Mouse (Mus musculus): ENCODE results near the gene Dppa1. TPM values are rescaled to one million over a fixed set of nuclear protein-coding genes. Genes with fewer than 3 reads are reported as not detected.

Gene Dppa1
- polyA plus RNA-seq, 1 experiment from 2014 or later, result not detected

GRCm38 (mm10) chr11:46620414-46621168, 8.5 kb downstream of the Dppa1 start:
- WGBS, result 64% methylated on average over 7 of the region's 7 CpGs
- Histone ChIP-seq H3K9me3 (no peaks in the 10 kb centered on the region), H3K4me1 (no peaks in the 10 kb centered on the region), H3K4me2 (replicated peaks) (no peak overlapping the region), H3K4me3 (no peak overlapping the region), H3K27me3 (no peaks in the 10 kb centered on the region), H3K27ac (no peak overlapping the region), H3K36me3 (no peaks in the 10 kb centered on the region), H3K9ac (no peak overlapping the region)
- no peak for ATAC-seq (ENCODE audit: insufficient number of reproducible peaks, insufficient read depth, low FRiP score, low TSS enrichment)

- ATAC-seq (ENCODE audit: insufficient number of reproducible peaks, insufficient read depth, low FRiP score, low TSS enrichment), result no peak
- no peak overlapping the region for H3K9ac ChIP-seq
These were observed 9.1 kb downstream of the Dppa1 start for GRCm38 (mm10) chr11:46619929-46620328.

GRCm38 (mm10) chr11:46592416-46592815, 36.6 kb downstream of the Dppa1 start:
- Histone ChIP-seq H3K4me2 (replicated peaks) (no peak overlapping the region), H3K4me1 (no peaks in the 10 kb centered on the region), H3K27ac (no peak overlapping the region), H3K9me3 (no peaks in the 10 kb centered on the region), H3K4me3 (no peak overlapping the region), H3K36me3 (no peaks in the 10 kb centered on the region), H3K9ac (no peak overlapping the region), H3K27me3 (no peaks in the 10 kb centered on the region)
- WGBS, result 78% methylated on average over 2 of the region's 2 CpGs
- ATAC-seq (ENCODE audit: insufficient number of reproducible peaks, insufficient read depth, low FRiP score, low TSS enrichment), result no peak

More at GRCm38 (mm10) chr11:46619929-46620328, 9.1 kb downstream of the Dppa1 start:
- Histone ChIP-seq H3K9me3 (no peaks in the 10 kb centered on the region), H3K36me3 (no peaks in the 10 kb centered on the region), H3K4me3 (no peak overlapping the region), H3K4me1 (no peaks in the 10 kb centered on the region), H3K4me2 (replicated peaks) (no peak overlapping the region), H3K27ac (no peak overlapping the region), H3K27me3 (no peaks in the 10 kb centered on the region)
- 88% methylated on average over 1 of the region's 1 CpGs for WGBS

- WGBS, result 80% methylated on average over 5 of the region's 5 CpGs
- Histone ChIP-seq H3K4me3 (no peak overlapping the region), H3K9ac (no peak overlapping the region), H3K4me1 (no peaks in the 10 kb centered on the region), H3K27me3 (no peaks in the 10 kb centered on the region), H3K9me3 (no peaks in the 10 kb centered on the region), H3K4me2 (replicated peaks) (no peak overlapping the region), H3K36me3 (no peaks in the 10 kb centered on the region), H3K27ac (no peak overlapping the region)
- no peak for ATAC-seq (ENCODE audit: insufficient number of reproducible peaks, insufficient read depth, low FRiP score, low TSS enrichment)
These were observed 46.3 kb downstream of the Dppa1 start for GRCm38 (mm10) chr11:46582741-46583140.

GRCm38 (mm10) chr11:46580428-46580827, 48.6 kb downstream of the Dppa1 start:
- 81% methylated on average over 3 of the region's 3 CpGs for WGBS
- Histone ChIP-seq H3K9me3 (no peaks in the 10 kb centered on the region), H3K9ac (no peak overlapping the region), H3K4me2 (replicated peaks) (no peak overlapping the region), H3K27me3 (no peaks in the 10 kb centered on the region), H3K36me3 (no peaks in the 10 kb centered on the region), H3K27ac (no peak overlapping the region), H3K4me1 (no peaks in the 10 kb centered on the region), H3K4me3 (no peak overlapping the region)
- ATAC-seq (ENCODE audit: insufficient number of reproducible peaks, insufficient read depth, low FRiP score, low TSS enrichment), result no peak

GRCm38 (mm10) chr11:46578771-46579281, 50.2 kb downstream of the Dppa1 start:
- no peak for ATAC-seq (ENCODE audit: insufficient number of reproducible peaks, insufficient read depth, low FRiP score, low TSS enrichment)
- 52% methylated on average over 5 of the region's 5 CpGs for WGBS
- H3K4me2 ChIP-seq (replicated peaks), result no peak overlapping the region
- no peaks in the 10 kb centered on the region for H3K36me3 ChIP-seq
- H3K4me1 ChIP-seq, result no peaks in the 10 kb centered on the region
- H3K27me3 ChIP-seq, result no peaks in the 10 kb centered on the region
- no peak overlapping the region for H3K9ac ChIP-seq
- no peak overlapping the region for H3K27ac ChIP-seq
- no peaks in the 10 kb centered on the region for H3K9me3 ChIP-seq
- H3K4me3 ChIP-seq, result no peak overlapping the region

- H3K27me3 ChIP-seq, result no peaks in the 10 kb centered on the region
- 81% methylated on average over 1 of the region's 1 CpGs for WGBS
- no peaks in the 10 kb centered on the region for H3K4me1 ChIP-seq
- no peaks in the 10 kb centered on the region for H3K9me3 ChIP-seq
- H3K27ac ChIP-seq, result no peak within 1 kb of the TSS
- H3K36me3 ChIP-seq, result no peaks in the 10 kb centered on the region
- H3K4me2 ChIP-seq (replicated peaks), result no peak within 1 kb of the TSS
- H3K4me3 ChIP-seq, result no peak within 1 kb of the TSS
- ATAC-seq (ENCODE audit: insufficient number of reproducible peaks, insufficient read depth, low FRiP score, low TSS enrichment), result no peak
- H3K9ac ChIP-seq, result no peak within 1 kb of the TSS
These were observed 57.7 kb downstream of the Dppa1 start, which contains the start of gene BC053393 for GRCm38 (mm10) chr11:46571327-46571726. Gene BC053393 (plus strand): TSS chr11:46571536.

GRCm38 (mm10) chr11:46569107-46569506, 60.0 kb downstream of the Dppa1 start:
- no peaks in the 10 kb centered on the region for H3K36me3 ChIP-seq
- WGBS, result 72% methylated on average over 1 of the region's 1 CpGs
- H3K27me3 ChIP-seq, result no peaks in the 10 kb centered on the region
- no peak overlapping the region for H3K27ac ChIP-seq
- no peaks in the 10 kb centered on the region for H3K4me1 ChIP-seq
- H3K9ac ChIP-seq, result no peak overlapping the region
- no peak overlapping the region for H3K4me3 ChIP-seq
- H3K4me2 ChIP-seq (replicated peaks), result no peak overlapping the region
- H3K9me3 ChIP-seq, result no peaks in the 10 kb centered on the region
- ATAC-seq (ENCODE audit: insufficient number of reproducible peaks, insufficient read depth, low FRiP score, low TSS enrichment), result no peak

- H3K4me2 ChIP-seq (replicated peaks), result no peak overlapping the region
- no peak overlapping the region for H3K27ac ChIP-seq
- H3K9ac ChIP-seq, result no peak overlapping the region
- 95% methylated on average over 2 of the region's 2 CpGs for WGBS
- no peak for ATAC-seq (ENCODE audit: insufficient number of reproducible peaks, insufficient read depth, low FRiP score, low TSS enrichment)
- H3K4me1 ChIP-seq, result no peaks in the 10 kb centered on the region
- no peaks in the 10 kb centered on the region for H3K27me3 ChIP-seq
- no peaks in the 10 kb centered on the region for H3K36me3 ChIP-seq
- H3K9me3 ChIP-seq, result no peaks in the 10 kb centered on the region
- H3K4me3 ChIP-seq, result no peak overlapping the region
These were observed 63.1 kb downstream of the Dppa1 start for GRCm38 (mm10) chr11:46565967-46566366.

GRCm38 (mm10) chr11:46564671-46565070, 64.4 kb downstream of the Dppa1 start:
- no peak for ATAC-seq (ENCODE audit: insufficient number of reproducible peaks, insufficient read depth, low FRiP score, low TSS enrichment)
- Histone ChIP-seq H3K36me3 (no peaks in the 10 kb centered on the region), H3K9ac (no peak overlapping the region), H3K4me1 (no peaks in the 10 kb centered on the region), H3K4me3 (no peak overlapping the region), H3K9me3 (no peaks in the 10 kb centered on the region), H3K4me2 (replicated peaks) (no peak overlapping the region), H3K27me3 (no peaks in the 10 kb centered on the region), H3K27ac (no peak overlapping the region)
- WGBS, result 53% methylated on average over 1 of the region's 1 CpGs

- no peak overlapping the region for H3K4me2 ChIP-seq (replicated peaks)
- H3K4me3 ChIP-seq, result no peak overlapping the region
- no peak overlapping the region for H3K9ac ChIP-seq
- H3K27me3 ChIP-seq, result no peaks in the 10 kb centered on the region
- no peak overlapping the region for H3K27ac ChIP-seq
- no peaks in the 10 kb centered on the region for H3K4me1 ChIP-seq
- no peaks in the 10 kb centered on the region for H3K36me3 ChIP-seq
- 89% methylated on average over 4 of the region's 4 CpGs for WGBS
- no peaks in the 10 kb centered on the region for H3K9me3 ChIP-seq
- ATAC-seq (ENCODE audit: insufficient number of reproducible peaks, insufficient read depth, low FRiP score, low TSS enrichment), result no peak
These were observed 68.0 kb downstream of the Dppa1 start for GRCm38 (mm10) chr11:46561096-46561495.
